Mouse (Mus musculus) gastrocnemius, adult 2 months (tissue): ENCODE measurements around the gene Dcakd. TPM values are rescaled to one million over a fixed set of nuclear protein-coding genes. Genes with fewer than 3 reads are reported as not detected.

Source experiments
- DNase-seq: peaks from one replicate; pipeline ENCODE4 v3.0.0; 2022
- H3K27ac ChIP-seq: fragments of 200-600 bp; 2 replicates; pipeline ENCODE4 v1.8.1; 2022; ENCODE audit warnings: mild to moderate bottlenecking
- H3K4me3 ChIP-seq: fragments of 200-600 bp; 2 replicates; pipeline ENCODE4 v1.8.1; 2022; ENCODE audit warnings: mild to moderate bottlenecking, moderate library complexity
- CTCF ChIP-seq: fragments of 200-600 bp; IDR thresholded peaks from 2 replicates; pipeline ENCODE4 v1.8.1; 2022; ENCODE audit warnings: antibody characterized with exemption, mild to moderate bottlenecking, moderate library complexity
- intact Hi-C: fragments of 180-260 bp; cut with DNase I; formaldehyde crosslinking; loops from one replicate; pipeline ENCODE4 v1.15.1; 2025
- total RNA-seq, 2 experiments: library from RNA; stranded (reverse); gene quantifications; 2 replicates each; pipeline ENCODE4 v1.2.3; 2021

Gene Dcakd
- total RNA-seq, 2 experiments from 2014 or later = 12.4 to 25.8 TPM

- TF ChIP-seq CTCF = no peak
- intact Hi-C loops = no loop called here
- DNase-seq = no peak
- Histone ChIP-seq H3K4me3 (no peak overlapping the region), H3K27ac (peak overlapping the region; percentile 40; the same call in 1 of the 2 replicates)
Observed at GRCm38 (mm10) chr11:102999317-102999970, 28.7 kb downstream of the Dcakd start.

GRCm38 (mm10) chr11:102998577-102999316 lies 29.4 kb downstream of the Dcakd start:
- DNase-seq = no peak
- no peak for TF ChIP-seq CTCF
- intact Hi-C loops = no loop called here
- H3K4me3 ChIP-seq = no peak overlapping the region
- peak overlapping the region; percentile 40; the same call in 1 of the 2 replicates for H3K27ac ChIP-seq

- intact Hi-C loops = no loop called here
- no peak for TF ChIP-seq CTCF
- Histone ChIP-seq H3K4me3 (no peak overlapping the region), H3K27ac (peak overlapping the region; percentile 40; the same call in 1 of the 2 replicates)
- DNase-seq = no peak
Observed at GRCm38 (mm10) chr11:102998254-102998576, 29.9 kb downstream of the Dcakd start.

- TF ChIP-seq CTCF = no peak
- Histone ChIP-seq H3K4me3 (0 out of 2 replicates have a peak overlapping the region, but pooled peaks have one; percentile 15), H3K27ac (peak overlapping the region; percentile 67)
- intact Hi-C loops = no loop called here
- DNase-seq = no peak
Observed at GRCm38 (mm10) chr11:102996991-102997770, 31.0 kb downstream of the Dcakd start.

GRCm38 (mm10) chr11:102996385-102996784 lies 31.7 kb downstream of the Dcakd start:
- no peak for TF ChIP-seq CTCF
- Histone ChIP-seq H3K27ac (no peak overlapping the region), H3K4me3 (no peak overlapping the region)
- DNase-seq = peak; percentile 44
- intact Hi-C loops = no loop called here

- intact Hi-C loops = loop anchor here (5.0 kb wide), 2 partner anchors 48 to 223 kb away; partner anchors contain the start of gene C1ql1
- Histone ChIP-seq H3K27ac (no peak overlapping the region), H3K4me3 (no peak overlapping the region)
- TF ChIP-seq CTCF = no peak
- no peak for DNase-seq
Observed at GRCm38 (mm10) chr11:102994952-102995351, 33.2 kb downstream of the Dcakd start.

GRCm38 (mm10) chr11:102993420-102994029 lies 34.6 kb downstream of the Dcakd start:
- intact Hi-C loops = loop anchor here (1.0 to 5.0 kb wide), 3 partner anchors 46 to 221 kb away; partner anchors contain the start of gene C1ql1
- Histone ChIP-seq H3K27ac (no peak overlapping the region), H3K4me3 (no peak overlapping the region)
- TF ChIP-seq CTCF = no peak
- DNase-seq = no peak

GRCm38 (mm10) chr11:102992940-102993339 lies 35.2 kb downstream of the Dcakd start:
- Histone ChIP-seq H3K4me3 (no peak overlapping the region), H3K27ac (no peak overlapping the region)
- peak; percentile 83 for DNase-seq
- intact Hi-C loops = loop anchor here (1.0 to 5.0 kb wide), 3 partner anchors 46 to 221 kb away; partner anchors contain the start of gene C1ql1
- peak; percentile 84 for TF ChIP-seq CTCF

- intact Hi-C loops = loop anchor here (5.0 kb wide), 2 partner anchors 44 to 219 kb away; partner anchors contain the start of gene C1ql1
- no peak overlapping the region for H3K4me3 ChIP-seq
- no peak for TF ChIP-seq CTCF
Observed at GRCm38 (mm10) chr11:102991681-102992080, 36.5 kb downstream of the Dcakd start.

GRCm38 (mm10) chr11:102990152-102990663 lies 37.9 kb downstream of the Dcakd start:
- Histone ChIP-seq H3K4me3 (peak overlapping the region; percentile 75), H3K27ac (peak overlapping the region; percentile 31; the same call in 1 of the 2 replicates)
- DNase-seq = peak; percentile 74
- intact Hi-C loops = loop anchor here (5.0 kb wide), 2 partner anchors 43 to 218 kb away; partner anchors contain the start of gene C1ql1
- TF ChIP-seq CTCF = peak; percentile 62

More at GRCm38 (mm10) chr11:102991681-102992080, 36.5 kb downstream of the Dcakd start:
- no peak for DNase-seq
- H3K27ac ChIP-seq = no peak overlapping the region

- Histone ChIP-seq H3K4me3 (peak overlapping the region; percentile 75), H3K27ac (peak overlapping the region; percentile 31; the same call in 1 of the 2 replicates)
- intact Hi-C loops = loop anchor here (5.0 kb wide), 2 partner anchors 42 to 217 kb away; partner anchors contain the start of gene C1ql1
- no peak for TF ChIP-seq CTCF
- DNase-seq = no peak
Observed at GRCm38 (mm10) chr11:102989641-102990151, 38.4 kb downstream of the Dcakd start.
